Mouse (Mus musculus) testis, adult 2 months (tissue): ENCODE measurements around the gene Vat1.

Experiments
- CTCF ChIP-seq: fragments of 200-500 bp; IDR thresholded peaks from 2 replicates; pipeline ENCODE4 v1.5.1; 2012; ENCODE audit warnings: low read depth, mild to moderate bottlenecking, inconsistent platforms, low read length, moderate library complexity; ENCODE audit not compliant: control insufficient read depth, insufficient read depth, insufficient replicate concordance
- POLR2A ChIP-seq: fragments of 200-500 bp; IDR thresholded peaks from 2 replicates; pipeline ENCODE4 v1.6.1; 2012; ENCODE audit warnings: low read depth, mild to moderate bottlenecking, inconsistent platforms, low read length, moderate library complexity; ENCODE audit not compliant: control insufficient read depth

GRCm38 (mm10) chr11:101458217-101458616 is 7.8 kb downstream of the Vat1 start:
- TF ChIP-seq POLR2A (no peak), CTCF (no peak)
